Comparison of ENCODE assay signal across 8 mouse cellular contexts in genomic region chr10:128498590-128498989, GRCm38 (mm10). TPM values are rescaled to one million over a fixed set of nuclear protein-coding genes. Genes with fewer than 3 reads are reported as not detected.
A peak's percentile ranks its signal among the peaks of the same experiment; 100 is the strongest.
DNase-seq lines count a peak whose midpoint lies in the region; ATAC-seq and TF ChIP-seq lines count a peak whose summit lies in the region.

Myl6b (minus strand) TSS chr10:128498685.

- H3K27me3 ChIP-seq in ES-Bruce4 (ENCODE audit: control insufficient read depth, insufficient read depth, low read length, poor library complexity, severe bottlenecking), result no peaks in the 10 kb centered on the region
- peaks cover 3% of the 10 kb centered on the region; the same call in 1 of the 2 replicates for H3K27me3 ChIP-seq in forebrain, embryonic 13.5 days
- H3K27me3 ChIP-seq in neural tube, embryonic 15.5 days (replicated peaks), result no peaks in the 10 kb centered on the region

- no peaks in the 10 kb centered on the region for H3K4me1 ChIP-seq in ES-Bruce4 (ENCODE audit: control insufficient read depth, insufficient read depth, low read length)
- peaks cover 22% of the 10 kb centered on the region for H3K4me1 ChIP-seq in forebrain, embryonic 13.5 days
- H3K4me1 ChIP-seq in neural tube, embryonic 15.5 days, result peaks cover 40% of the 10 kb centered on the region

- peak within 1 kb of the TSS; percentile 62 for H3K9ac ChIP-seq in ES-Bruce4 (ENCODE audit: low read depth, poor library complexity, severe bottlenecking)
- H3K9ac ChIP-seq in forebrain, embryonic 13.5 days, result peak within 1 kb of the TSS; percentile 65
- peak within 1 kb of the TSS; percentile 56 for H3K9ac ChIP-seq in neural tube, embryonic 15.5 days (replicated peaks)

- TF ChIP-seq CTCF in ES-Bruce4 (IDR thresholded peaks at IDR 0.05; ENCODE audit: low read depth, low read length), result no peak

- 0% methylated on average over 26 of the region's 27 CpGs for WGBS in forebrain, embryonic 13.5 days
- under 1% methylated on average over 27 of the region's 27 CpGs for WGBS in neural tube, embryonic 15.5 days

- H3K36me3 ChIP-seq in ES-Bruce4 (ENCODE audit: control insufficient read depth, insufficient read depth, low read length, poor library complexity, severe bottlenecking), result no peaks in the 10 kb centered on the region
- no peaks in the 10 kb centered on the region for H3K36me3 ChIP-seq in forebrain, embryonic 13.5 days (ENCODE audit: poor library complexity, severe bottlenecking)
- H3K36me3 ChIP-seq in neural tube, embryonic 15.5 days, result no peaks in the 10 kb centered on the region

- H3K27ac ChIP-seq in ES-Bruce4 (ENCODE audit: insufficient read depth, low read length), result peak within 1 kb of the TSS; percentile 60
- H3K27ac ChIP-seq in forebrain, embryonic 13.5 days, result peak within 1 kb of the TSS; percentile 65
- H3K27ac ChIP-seq in neural tube, embryonic 15.5 days (replicated peaks), result peak within 1 kb of the TSS; percentile 82

- TF ChIP-seq POLR2A in ES-Bruce4 (IDR thresholded peaks at IDR 0.05; ENCODE audit: insufficient read depth, low read length), result no peak

- peak within 1 kb of the TSS; percentile 81 for H3K4me2 ChIP-seq in forebrain, embryonic 13.5 days
- H3K4me2 ChIP-seq in neural tube, embryonic 15.5 days, result peak within 1 kb of the TSS; percentile 85

- TF ChIP-seq EP300 in ES-Bruce4 (IDR thresholded peaks at IDR 0.05; ENCODE audit: insufficient read depth, low read depth, low read length), result peak; percentile 74

- intact Hi-C loops in heart, postnatal 14 days (cut with DNase I), result loop anchor here (5.0 kb wide), 1 partner anchor 34 kb away; no protein-coding TSS in a partner anchor

- ATAC-seq in cerebellum, adult (ENCODE audit: insufficient number of reproducible peaks, low FRiP score, low TSS enrichment), result peak; percentile 81
- peak; percentile 79 for ATAC-seq in forebrain, embryonic 13.5 days
- peak; percentile 80 for ATAC-seq in neural tube, embryonic 15.5 days (ENCODE audit: low FRiP score)

- DNase-seq in heart, postnatal 14 days, result peak; percentile 94 to 95
- DNase-seq in layer of hippocampus, adult 11-12 months (ENCODE audit: low spot score), result peak; percentile 96
- DNase-seq in lung, adult 18-20 months, result peak; percentile 98 to 99
- DNase-seq in testis, postnatal 14 days (ENCODE audit: low spot score), result peak; percentile 95

- H3K4me3 ChIP-seq in ES-Bruce4 (ENCODE audit: low read depth, low read length), result peak within 1 kb of the TSS; percentile 96
- H3K4me3 ChIP-seq in forebrain, embryonic 13.5 days, result peak within 1 kb of the TSS; percentile 72
- peak within 1 kb of the TSS; percentile 62 for H3K4me3 ChIP-seq in neural tube, embryonic 15.5 days (replicated peaks)

- no peaks in the 10 kb centered on the region for H3K9me3 ChIP-seq in ES-Bruce4 (replicated peaks; ENCODE audit: control insufficient read depth, insufficient read depth, low read length, poor library complexity, severe bottlenecking)
- no peaks in the 10 kb centered on the region for H3K9me3 ChIP-seq in forebrain, embryonic 13.5 days (replicated peaks)
- H3K9me3 ChIP-seq in neural tube, embryonic 15.5 days (replicated peaks), result no peaks in the 10 kb centered on the region

RNA-seq across cellular contexts. Expression of gene Myl6b, which starts in this region (rescaled TPM):
- polyA plus RNA-seq in ES-Bruce4 (2011; ENCODE audit: insufficient read depth, insufficient read length, low read depth, missing spikeins), result 9.0 and 12.8 TPM in 2 replicates
- polyA plus RNA-seq in forebrain, embryonic 13.5 days (2015; fragmentation: Nextera tagmentation; extraction: Ambion mirVana), result 4.1 TPM in 2 replicates
- 1 to 10 TPM; 3.3 to 4.3 TPM for total RNA-seq in heart, postnatal 14 days (2021)
- polyA plus RNA-seq in neural tube, embryonic 15.5 days (2015; fragmentation: Nextera tagmentation; extraction: Ambion mirVana), result 7.0 and 7.7 TPM in 2 replicates

Comparison
In these comparisons a context has a peak if more than half of its experiments do, and no peak if none do; other contexts are left out.
1. Peak in every context shown above with its lines: DNase-seq, ATAC-seq, H3K4me3 ChIP-seq and H3K27ac ChIP-seq.